Mouse (Mus musculus) kidney, adult 2 months (tissue): ENCODE measurements around the gene Rbbp5.

Experiments
- CTCF ChIP-seq: fragments of 200-500 bp; conservative IDR thresholded peaks from 2 replicates; pipeline ENCODE4 v1.5.1; 2011; ENCODE audit warnings: low read depth, mild to moderate bottlenecking, control low read depth, low read length, moderate library complexity, mixed read lengths; ENCODE audit not compliant: insufficient read depth, insufficient read length
- POLR2A ChIP-seq: fragments of 200-500 bp; IDR thresholded peaks from one replicate; pipeline ENCODE4 v1.6.1; 2011; ENCODE audit warnings: low read depth, low read length, control low read depth

- TF ChIP-seq POLR2A = no peak
- no peak for TF ChIP-seq CTCF
These were observed 28.9 kb downstream of the Rbbp5 start, which contains the start of gene Tmem81 for GRCm38 (mm10) chr1:132506058-132506457.
